In the genomic region with DNA sequence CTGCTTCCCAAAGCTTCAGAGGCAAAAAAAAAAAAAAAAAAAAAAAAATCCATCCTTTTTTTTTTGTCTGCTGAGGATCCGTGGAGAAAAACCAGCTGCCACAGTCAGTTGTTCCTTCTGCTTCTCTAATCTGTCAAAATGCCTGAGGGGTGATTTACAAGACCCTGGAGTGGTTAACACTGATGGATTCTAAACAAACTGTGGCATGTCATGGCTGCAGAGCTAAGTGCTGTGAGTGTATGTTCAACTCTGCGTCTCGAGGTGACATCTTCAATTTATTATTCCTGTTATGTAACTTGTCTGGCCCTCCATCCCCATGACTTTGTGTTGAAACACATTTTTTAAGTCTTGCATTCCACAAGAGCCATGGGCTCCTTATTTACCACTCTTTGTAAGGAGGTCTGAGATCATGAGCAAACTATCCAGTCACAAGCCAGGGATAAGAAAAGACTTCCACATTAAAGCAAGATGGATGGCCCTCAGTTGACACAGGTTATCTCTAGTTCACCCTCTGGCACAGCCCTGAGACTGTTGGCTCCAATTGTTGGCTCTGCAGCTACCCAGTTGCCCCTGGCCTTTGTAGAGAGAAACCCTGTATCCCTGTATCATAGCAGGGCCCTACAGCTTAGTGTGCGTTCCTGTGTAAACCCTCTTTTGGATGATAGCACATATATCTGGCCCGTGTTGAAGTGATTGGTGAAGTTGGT, we compare ENCODE assay signal across 14 mouse cellular contexts.
A peak's percentile ranks its signal among the peaks of the same experiment; 100 is the strongest.
DNase-seq lines count a peak whose midpoint lies in the region; ATAC-seq and TF ChIP-seq lines count a peak whose summit lies in the region.
"Had no signal": no experiment of that assay in that cellular context is flagged by ENCODE, and none has a peak within 500 bp of the region (broad histone marks: within the 10 kb centered on the region; RNA-seq: fewer than 3 reads in every experiment).

No protein-coding gene starts in this region.

- no peaks in the 10 kb centered on the region for H3K79me2 ChIP-seq in heart, adult 2 months (replicated peaks; ENCODE audit: control insufficient read depth, insufficient read depth, low read length)

- no peak overlapping the region for H3K4me3 ChIP-seq in heart, embryonic 10.5 days
- H3K4me3 ChIP-seq in heart, adult 2 months, result no peak overlapping the region
- H3K4me3 ChIP-seq in kidney, embryonic 14.5 days (ENCODE audit: low read length), result no peak overlapping the region
- H3K4me3 ChIP-seq in hindbrain, embryonic 10.5 days, result no peak overlapping the region
- no peak overlapping the region for H3K4me3 ChIP-seq in forebrain, embryonic 16.5 days (replicated peaks; ENCODE audit: low read length)
- H3K4me3 ChIP-seq: hindbrain, embryonic 13.5 days; midbrain, embryonic 12.5 days; neural tube, embryonic 15.5 days had no signal

- intact Hi-C loops in heart, adult 2 months (cut with DNase I), result no loop called here

- H3K27ac ChIP-seq in heart, embryonic 10.5 days, result no peak overlapping the region
- H3K27ac ChIP-seq in heart, adult 2 months, result no peak overlapping the region
- H3K27ac ChIP-seq in kidney, embryonic 14.5 days (ENCODE audit: low read depth, low read length), result 0 out of 2 replicates have a peak overlapping the region, but pooled peaks have one; percentile 51
- H3K27ac ChIP-seq in hindbrain, embryonic 10.5 days, result no peak overlapping the region
- H3K27ac ChIP-seq in forebrain, embryonic 16.5 days (ENCODE audit: low read length), result no peak overlapping the region
- H3K27ac ChIP-seq: hindbrain, embryonic 13.5 days; midbrain, embryonic 12.5 days; neural tube, embryonic 15.5 days had no signal

- H3K36me3 ChIP-seq in heart, embryonic 10.5 days, result no peaks in the 10 kb centered on the region
- H3K36me3 ChIP-seq in heart, adult 2 months (ENCODE audit: control insufficient read depth, insufficient read depth, low read length), result no peaks in the 10 kb centered on the region
- H3K36me3 ChIP-seq in kidney, embryonic 14.5 days (ENCODE audit: control insufficient read depth, insufficient read depth, low read length), result no peaks in the 10 kb centered on the region
- H3K36me3 ChIP-seq in hindbrain, embryonic 10.5 days, result no peaks in the 10 kb centered on the region
- no peaks in the 10 kb centered on the region for H3K36me3 ChIP-seq in forebrain, embryonic 16.5 days (ENCODE audit: control insufficient read depth, insufficient read depth)
- H3K36me3 ChIP-seq: hindbrain, embryonic 13.5 days; midbrain, embryonic 12.5 days; neural tube, embryonic 15.5 days had no signal

- TF ChIP-seq POLR2A in heart, adult 2 months (IDR thresholded peaks at IDR 0.05; ENCODE audit: insufficient read depth, low read depth, low read length), result no peak

- ATAC-seq in kidney, embryonic 14.5 days (ENCODE audit: low FRiP score, low TSS enrichment), result peak; percentile 92
- no peak for ATAC-seq in forebrain, embryonic 16.5 days

- no peaks in the 10 kb centered on the region for H3K9me3 ChIP-seq in heart, embryonic 10.5 days
- H3K9me3 ChIP-seq in kidney, embryonic 14.5 days (ENCODE audit: control insufficient read depth, low read length), result no peaks in the 10 kb centered on the region
- no peaks in the 10 kb centered on the region for H3K9me3 ChIP-seq in hindbrain, embryonic 10.5 days
- H3K9me3 ChIP-seq in forebrain, embryonic 16.5 days (ENCODE audit: control insufficient read depth, low read length), result no peaks in the 10 kb centered on the region
- H3K9me3 ChIP-seq: hindbrain, embryonic 13.5 days; midbrain, embryonic 12.5 days; neural tube, embryonic 15.5 days had no signal

- WGBS in heart, embryonic 10.5 days, result 52% methylated on average over 5 of the region's 5 CpGs
- WGBS in heart, adult 2 months, result 54% methylated on average over 5 of the region's 5 CpGs
- 39% methylated on average over 5 of the region's 5 CpGs for WGBS in kidney, embryonic 14.5 days
- WGBS in hindbrain, embryonic 10.5 days, result 82% methylated on average over 5 of the region's 5 CpGs
- 88% methylated on average over 5 of the region's 5 CpGs for WGBS in forebrain, embryonic 16.5 days

- H3K9ac ChIP-seq in heart, adult 2 months (ENCODE audit: low read depth, low read length), result no peak overlapping the region
- H3K9ac ChIP-seq in kidney, embryonic 14.5 days (ENCODE audit: low read depth, low read length), result no peak overlapping the region
- no peak overlapping the region for H3K9ac ChIP-seq in forebrain, embryonic 16.5 days (replicated peaks; ENCODE audit: low read depth, low read length)
- H3K9ac ChIP-seq: hindbrain, embryonic 13.5 days; midbrain, embryonic 12.5 days; neural tube, embryonic 15.5 days had no signal

- no peak overlapping the region for H3K4me2 ChIP-seq in kidney, embryonic 14.5 days (replicated peaks; ENCODE audit: low read depth, low read length)
- H3K4me2 ChIP-seq in forebrain, embryonic 16.5 days (ENCODE audit: low read length), result no peak overlapping the region
- H3K4me2 ChIP-seq: hindbrain, embryonic 13.5 days; midbrain, embryonic 12.5 days; neural tube, embryonic 15.5 days had no signal

- no peak for TF ChIP-seq CTCF in heart, adult 2 months (IDR thresholded peaks at IDR 0.05)

- no peak for TF ChIP-seq EP300 in heart, adult 2 months (IDR thresholded peaks at IDR 0.05; ENCODE audit: insufficient read depth, low read depth, low read length)

- peak; percentile 68 for DNase-seq in heart, embryonic 10.5 days (ENCODE audit: low spot score)
- no peak for DNase-seq in heart, adult 2 months
- DNase-seq in adipocyte (ENCODE audit: low spot score), result peak; percentile 32
- peak; percentile 43 for DNase-seq in lung, postnatal 36 days
- no peak for DNase-seq in hindbrain, embryonic 10.5 days (ENCODE audit: low spot score)
- DNase-seq in ovary, adult 18-20 months (ENCODE audit: low spot score), result no peak
- DNase-seq: cerebellum, adult 8-10 months; layer of hippocampus, adult 9-11 months; thymus, adult 18-20 months had no signal

- H3K4me1 ChIP-seq in heart, embryonic 10.5 days, result 0 out of 2 replicates have a peak, but pooled peaks cover 7% of the 10 kb centered on the region
- no peaks in the 10 kb centered on the region for H3K4me1 ChIP-seq in heart, adult 2 months (ENCODE audit: control insufficient read depth, insufficient read depth, low read length)
- H3K4me1 ChIP-seq in kidney, embryonic 14.5 days (ENCODE audit: control insufficient read depth, insufficient read depth, low read length), result no peaks in the 10 kb centered on the region
- H3K4me1 ChIP-seq in hindbrain, embryonic 10.5 days (replicated peaks), result no peaks in the 10 kb centered on the region
- H3K4me1 ChIP-seq in forebrain, embryonic 16.5 days (replicated peaks; ENCODE audit: control insufficient read depth, insufficient read depth, low read length), result peaks cover 2% of the 10 kb centered on the region; the same call in 1 of the 2 replicates
- H3K4me1 ChIP-seq: hindbrain, embryonic 13.5 days; midbrain, embryonic 12.5 days; neural tube, embryonic 15.5 days had no signal

- no peaks in the 10 kb centered on the region for H3K27me3 ChIP-seq in heart, embryonic 10.5 days (ENCODE audit: insufficient read depth, poor library complexity, severe bottlenecking)
- no peaks in the 10 kb centered on the region for H3K27me3 ChIP-seq in heart, adult 2 months (ENCODE audit: control insufficient read depth, insufficient read depth, low read length)
- H3K27me3 ChIP-seq in kidney, embryonic 14.5 days (ENCODE audit: control insufficient read depth, insufficient read depth, low read length), result no peaks in the 10 kb centered on the region
- no peaks in the 10 kb centered on the region for H3K27me3 ChIP-seq in hindbrain, embryonic 10.5 days (ENCODE audit: insufficient read depth, poor library complexity, severe bottlenecking)
- no peaks in the 10 kb centered on the region for H3K27me3 ChIP-seq in forebrain, embryonic 16.5 days (replicated peaks; ENCODE audit: control insufficient read depth, insufficient read depth, low read length)
- H3K27me3 ChIP-seq: hindbrain, embryonic 13.5 days; midbrain, embryonic 12.5 days; neural tube, embryonic 15.5 days had no signal

Comparison
In these comparisons a context has a peak if more than half of its experiments do, and no peak if none do; other contexts are left out.
1. DNase-seq: peak in heart, embryonic 10.5 days (single experiment), adipocyte (single experiment) and lung, postnatal 36 days (single experiment); none in heart, adult 2 months (0 of 2), hindbrain, embryonic 10.5 days (single experiment) and ovary, adult 18-20 months (single experiment).